Mouse (Mus musculus): ENCODE measurements around the gene Ier2.
"Not testable (repeated sequence)": the region's sequence is repeated elsewhere in the genome, so short reads cannot be mapped to it uniquely, and the experiment has no call there.

Gene Ier2

DNA sequence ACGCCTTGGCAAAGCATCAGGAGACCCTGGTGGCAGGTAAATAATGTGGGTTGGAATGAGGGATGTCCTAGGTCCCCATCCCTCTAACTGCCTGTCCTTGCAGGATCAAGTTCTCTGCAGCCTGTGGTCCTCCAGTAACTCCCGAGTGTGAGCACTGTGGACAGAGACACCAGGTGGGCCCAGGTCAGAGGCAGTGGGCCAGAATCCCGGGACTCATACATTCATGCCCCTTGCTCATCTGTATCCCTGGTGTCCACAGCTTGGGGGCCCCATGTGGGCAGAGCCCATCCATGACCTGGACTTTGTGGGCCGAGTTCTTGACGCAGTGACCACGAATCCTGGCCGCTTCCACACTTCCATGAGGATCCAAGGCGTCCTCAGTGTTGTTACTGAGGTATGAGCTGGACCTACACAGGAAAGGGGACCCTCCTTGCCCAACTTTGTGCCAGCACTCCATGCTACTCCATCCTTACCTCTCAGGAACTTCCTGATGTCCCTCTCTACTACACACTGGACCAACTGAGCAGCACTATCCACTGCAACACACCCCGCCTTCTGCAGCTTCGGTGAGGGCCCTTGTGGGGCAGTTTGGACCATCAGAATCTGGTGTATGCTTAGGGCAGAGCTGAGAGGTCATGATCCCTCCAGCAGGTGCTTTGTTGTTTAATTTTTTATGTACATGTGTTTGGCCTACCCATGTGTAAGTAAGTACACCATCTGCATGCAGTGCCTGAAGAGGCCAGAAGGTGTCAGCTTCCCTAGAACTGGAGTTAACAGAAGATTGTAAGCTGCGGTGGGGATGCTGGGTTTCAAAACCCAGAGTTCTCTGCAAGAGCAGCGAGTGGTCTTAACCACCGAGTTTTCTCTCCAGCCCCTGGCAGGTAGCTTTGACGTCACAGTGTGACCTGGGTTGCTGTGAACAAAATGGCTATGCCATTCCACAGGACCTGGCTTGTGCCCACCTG lies 34.8 kb upstream of the Ier2 start:
- peak; percentile 68 for DNase-seq

DNA sequence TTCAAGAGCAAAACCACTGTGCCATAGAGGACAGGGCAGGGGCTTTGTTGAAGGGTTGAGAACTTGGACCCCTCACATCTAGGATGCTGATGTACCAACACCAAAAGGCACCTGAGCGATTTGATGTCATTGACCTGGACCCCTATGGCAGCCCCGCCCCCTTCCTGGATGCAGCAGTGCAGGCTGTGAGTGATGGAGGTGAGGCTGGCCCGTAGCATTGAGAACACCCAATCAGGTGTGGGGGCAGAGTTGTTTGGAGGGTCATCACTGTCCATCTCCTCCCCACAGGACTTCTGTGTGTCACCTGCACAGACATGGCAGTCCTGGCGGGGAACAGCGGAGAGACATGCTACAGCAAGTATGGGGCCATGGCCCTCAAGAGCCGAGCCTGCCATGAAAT lies 32.5 kb upstream of the Ier2 start:
- DNase-seq: no peak

GRCm38 (mm10) chr8:84693332-84693731 lies 30.7 kb upstream of the Ier2 start:
- no peak for DNase-seq

DNA sequence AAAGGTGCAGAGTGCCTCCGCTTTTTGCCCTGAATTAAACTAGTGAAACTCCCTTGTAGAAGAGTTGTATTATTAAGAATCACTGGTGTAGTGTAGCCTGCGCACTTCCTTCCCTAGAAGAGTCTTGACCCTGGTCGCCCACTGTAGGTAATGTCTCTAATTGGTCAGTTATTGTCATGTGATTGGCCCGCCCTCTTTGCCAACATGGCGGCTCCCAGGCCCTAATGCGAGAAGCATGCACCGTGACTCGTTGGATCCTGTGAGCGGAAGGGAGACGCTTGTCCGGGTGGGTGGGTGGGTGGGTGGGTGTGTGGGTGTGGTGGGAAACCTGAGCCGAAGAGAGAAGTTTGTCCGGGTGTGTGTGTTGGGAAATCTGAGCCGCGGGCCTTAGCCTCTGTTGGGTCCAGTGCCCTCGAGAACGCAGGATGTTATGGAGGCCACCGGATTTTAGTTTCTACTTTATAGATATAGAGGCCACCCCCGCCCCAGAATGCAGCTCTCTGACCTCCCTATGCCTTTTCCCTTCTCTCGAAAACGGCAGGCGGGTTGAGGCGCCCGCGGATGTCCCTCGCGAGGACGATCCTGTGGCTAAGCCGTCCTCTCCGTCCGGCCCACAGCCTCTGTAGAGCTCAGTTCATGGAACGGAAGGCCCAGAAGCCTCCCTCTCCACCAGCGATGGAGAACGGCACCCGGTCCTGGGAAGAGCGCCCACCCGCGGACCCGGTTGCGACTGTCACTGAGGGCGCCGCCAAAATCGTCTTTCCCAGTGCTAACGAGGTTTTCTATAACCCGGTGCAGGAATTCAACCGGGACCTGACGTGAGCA lies 26.7 kb upstream of the Ier2 start:
- DNase-seq: peak; percentile 82

DNA sequence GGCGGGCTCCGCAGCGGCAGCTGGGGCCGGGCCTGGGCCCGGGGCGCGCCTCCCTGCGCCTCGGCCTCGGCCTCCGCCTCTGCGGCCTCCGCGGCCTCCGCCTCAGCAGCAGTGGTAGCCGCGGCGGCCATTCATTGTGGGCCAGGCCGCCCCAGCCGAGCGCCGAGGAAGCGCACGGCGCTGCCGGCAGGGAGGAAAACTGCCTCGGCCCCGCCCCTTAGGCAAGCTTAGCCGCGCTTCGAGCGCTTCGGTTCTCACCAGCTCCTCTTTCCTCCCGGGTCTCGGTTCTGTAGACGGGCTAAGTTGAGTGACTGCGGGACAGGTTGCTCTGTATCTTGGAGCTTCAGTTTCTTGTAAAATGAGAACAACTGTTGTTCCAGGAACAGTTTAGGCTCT lies 25.1 kb upstream of the Ier2 start, which contains the start of gene Nacc1:
TSS of gene Nacc1 (minus strand) at position 158 of the 396 bp plus-strand sequence.
- peak; percentile 82 for DNase-seq

GRCm38 (mm10) chr8:84687003-84687704 lies 24.5 kb upstream of the Ier2 start:
- DNase-seq: peak; percentile 33

DNA sequence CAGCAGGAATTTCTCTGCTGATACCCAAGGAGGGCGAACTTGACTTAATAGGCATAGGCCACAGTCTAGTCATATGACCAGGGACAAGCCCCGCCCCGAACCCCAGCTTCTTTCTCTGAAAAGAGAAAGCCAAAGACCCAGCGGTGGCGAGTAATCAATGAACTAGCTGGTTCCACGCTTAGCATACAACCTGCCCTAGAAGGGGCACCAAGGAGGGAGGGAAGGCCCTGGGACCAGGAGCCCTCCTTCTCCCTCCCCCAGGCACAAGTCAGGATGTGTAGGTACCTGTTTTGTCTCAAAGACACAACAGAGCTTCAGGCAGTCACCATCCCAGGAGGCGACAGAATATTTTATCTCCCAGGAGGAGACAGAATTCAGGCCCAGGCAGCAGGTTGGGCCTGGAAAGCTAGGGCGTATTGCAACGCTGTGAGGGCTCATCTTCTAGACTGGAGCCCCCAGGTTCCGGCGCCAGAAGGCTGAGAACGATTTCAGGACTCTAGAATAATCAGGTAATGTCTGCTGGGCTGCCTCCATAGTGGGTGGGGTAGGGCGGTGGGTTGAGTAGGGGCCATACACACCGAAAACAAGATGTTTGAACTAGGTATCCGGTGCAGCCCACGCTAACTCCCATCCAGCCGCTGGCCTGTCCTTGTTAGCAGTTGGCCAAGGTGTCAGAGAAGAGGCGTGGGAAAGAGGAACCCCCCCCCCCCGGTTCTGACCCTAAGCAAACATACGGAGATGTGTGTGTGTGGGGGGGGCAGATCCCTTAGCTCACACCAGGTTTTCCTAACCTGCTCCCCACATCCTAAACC lies 23.7 kb upstream of the Ier2 start, which contains the start of gene Trmt1:
TSS of gene Trmt1 (plus strand) at position 117 of the 812 bp plus-strand sequence.
- DNase-seq: no peak

DNA sequence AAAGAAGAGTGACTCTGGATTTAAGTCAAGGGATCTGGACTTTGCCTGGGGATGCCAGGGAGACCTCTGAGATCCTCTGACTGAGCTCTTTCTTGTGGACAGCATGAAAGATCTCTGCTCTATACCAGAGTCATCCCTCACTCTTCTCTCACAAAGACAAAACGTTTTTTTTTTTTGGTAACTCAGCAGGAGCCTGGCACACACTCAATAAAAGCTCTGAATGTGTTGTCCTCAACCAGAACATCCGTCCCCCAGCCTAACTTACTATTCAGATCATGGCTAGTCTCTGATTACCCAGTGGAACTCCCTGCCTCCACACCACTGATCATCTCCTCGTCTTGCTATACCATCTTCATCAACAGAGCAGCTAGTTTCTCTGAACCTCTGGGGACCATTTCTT lies 21.9 kb upstream of the Ier2 start:
- no peak for DNase-seq

- no peak for DNase-seq
Measured at GRCm38 (mm10) chr8:84682257-84682656, 19.6 kb upstream of the Ier2 start.

DNA sequence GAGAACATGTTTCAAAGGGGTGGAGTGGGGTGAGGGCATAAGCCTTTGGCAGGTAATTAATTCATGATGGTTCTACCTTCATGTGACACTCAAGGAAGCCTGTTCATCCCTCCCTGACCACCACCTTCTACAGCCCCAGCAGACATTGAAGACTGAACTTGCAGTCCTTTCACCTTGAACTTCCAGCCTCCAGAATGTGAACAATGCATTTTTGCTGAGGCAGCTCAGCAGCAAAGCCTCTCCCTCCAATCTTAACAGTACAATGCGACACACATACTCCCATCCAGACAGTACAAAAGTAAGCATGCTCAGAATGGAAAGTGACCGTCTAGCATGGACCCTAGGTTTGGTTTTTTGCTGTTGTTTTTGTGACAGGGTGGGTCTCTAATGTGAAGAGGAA lies 18.8 kb upstream of the Ier2 start:
- no peak for DNase-seq

DNA sequence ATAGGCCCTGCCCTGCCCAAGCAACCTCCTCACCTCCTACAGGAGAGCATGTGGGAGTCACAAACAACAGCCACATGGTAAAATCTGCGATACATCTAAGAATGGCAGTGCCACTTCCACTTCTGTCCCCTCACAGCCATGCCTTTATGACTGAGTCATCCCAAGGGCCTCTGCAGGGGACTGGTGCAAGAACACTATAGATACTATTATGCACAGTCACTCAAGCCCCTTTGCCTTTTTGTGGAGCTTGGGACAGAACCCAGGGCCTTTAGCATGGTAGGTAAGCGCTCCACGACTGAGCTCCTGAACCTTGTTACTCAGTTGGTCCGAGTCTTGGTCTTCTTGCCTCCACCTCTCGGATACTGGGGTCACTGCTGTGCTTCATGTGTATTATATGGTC lies 14.7 kb upstream of the Ier2 start:
- DNase-seq: no peak

DNA sequence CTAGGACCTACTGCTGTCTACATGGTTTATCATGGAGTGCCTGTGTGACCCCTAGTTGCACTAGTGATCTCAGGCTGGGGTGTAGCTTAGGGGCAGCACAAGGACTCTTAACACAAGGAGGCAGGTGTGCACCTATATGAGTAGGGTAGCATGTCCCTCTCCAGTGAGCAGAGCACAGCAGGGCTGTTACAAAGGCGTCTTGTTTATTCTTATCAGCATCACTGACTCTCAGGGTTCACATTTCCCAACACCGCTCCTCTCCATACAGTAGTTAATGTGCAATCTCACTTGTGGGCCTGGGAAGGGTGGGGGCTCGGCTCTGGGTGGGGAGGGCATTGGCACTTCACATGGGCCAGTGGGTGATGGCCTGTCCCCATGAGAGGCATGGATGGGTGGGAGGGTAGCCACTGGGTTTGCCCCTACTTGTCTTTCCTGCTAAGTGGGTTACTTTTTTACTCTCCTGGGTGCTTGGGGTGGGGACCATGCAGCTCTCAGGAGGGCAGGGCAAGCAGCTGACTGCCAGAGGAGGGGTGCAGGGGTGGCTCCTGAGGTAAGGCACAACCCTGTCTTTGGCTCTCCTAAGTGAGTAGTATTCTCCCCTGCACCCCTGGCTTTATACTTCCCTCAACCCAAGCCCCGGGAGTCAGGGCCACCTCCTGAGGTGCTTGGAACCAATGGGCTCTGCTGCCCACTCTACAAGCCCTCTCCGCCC lies 7.8 kb upstream of the Ier2 start:
- DNase-seq: not testable (repeated sequence)

GRCm38 (mm10) chr8:84668731-84669485 lies 6.3 kb upstream of the Ier2 start:
- no peak for DNase-seq

- DNase-seq: no peak
Measured at GRCm38 (mm10) chr8:84668081-84668480, 5.4 kb upstream of the Ier2 start.

GRCm38 (mm10) chr8:84665385-84665893 lies 2.8 kb upstream of the Ier2 start:
- DNase-seq: no peak

DNA sequence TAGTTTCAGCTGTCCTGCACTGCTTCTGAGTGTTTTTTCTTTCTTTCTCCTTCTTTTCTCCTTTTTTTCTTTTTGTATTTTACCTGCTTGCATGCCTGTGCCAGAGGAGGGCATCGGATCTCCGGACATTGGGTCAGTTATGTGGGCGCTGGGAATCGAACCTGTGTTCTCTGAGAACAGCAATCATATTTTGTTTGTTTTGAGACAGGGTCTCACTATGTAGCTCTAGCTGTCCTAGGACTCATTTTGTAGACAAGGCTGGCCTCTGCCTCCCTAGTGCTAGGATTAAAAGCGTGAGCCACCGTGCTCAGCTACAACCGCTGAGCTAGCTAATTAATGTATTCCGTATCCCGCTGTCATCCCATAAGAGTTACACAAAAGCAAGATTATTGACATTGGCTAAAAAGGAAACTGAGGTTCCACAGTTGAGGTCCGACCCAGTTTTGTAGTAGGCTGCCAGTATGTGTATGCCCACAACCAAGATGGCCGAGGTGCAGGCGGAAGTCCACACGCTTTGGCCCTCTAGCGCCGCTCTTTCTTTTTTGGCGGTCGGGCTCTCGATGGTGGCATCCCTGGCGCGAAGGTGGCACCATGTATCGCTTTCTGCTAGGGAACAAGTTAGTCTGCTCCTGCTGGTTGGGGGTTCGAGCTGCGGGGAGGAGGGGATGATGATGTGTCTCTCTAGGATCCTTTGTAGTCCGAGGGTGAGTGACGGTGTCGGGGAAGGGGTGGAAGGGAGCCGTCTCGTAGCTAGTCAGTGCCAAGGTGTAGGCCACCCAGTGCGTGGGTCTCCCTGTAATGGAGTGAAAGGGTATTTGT lies 2.1 kb upstream of the Ier2 start:
- peak; percentile 78 for DNase-seq

DNA sequence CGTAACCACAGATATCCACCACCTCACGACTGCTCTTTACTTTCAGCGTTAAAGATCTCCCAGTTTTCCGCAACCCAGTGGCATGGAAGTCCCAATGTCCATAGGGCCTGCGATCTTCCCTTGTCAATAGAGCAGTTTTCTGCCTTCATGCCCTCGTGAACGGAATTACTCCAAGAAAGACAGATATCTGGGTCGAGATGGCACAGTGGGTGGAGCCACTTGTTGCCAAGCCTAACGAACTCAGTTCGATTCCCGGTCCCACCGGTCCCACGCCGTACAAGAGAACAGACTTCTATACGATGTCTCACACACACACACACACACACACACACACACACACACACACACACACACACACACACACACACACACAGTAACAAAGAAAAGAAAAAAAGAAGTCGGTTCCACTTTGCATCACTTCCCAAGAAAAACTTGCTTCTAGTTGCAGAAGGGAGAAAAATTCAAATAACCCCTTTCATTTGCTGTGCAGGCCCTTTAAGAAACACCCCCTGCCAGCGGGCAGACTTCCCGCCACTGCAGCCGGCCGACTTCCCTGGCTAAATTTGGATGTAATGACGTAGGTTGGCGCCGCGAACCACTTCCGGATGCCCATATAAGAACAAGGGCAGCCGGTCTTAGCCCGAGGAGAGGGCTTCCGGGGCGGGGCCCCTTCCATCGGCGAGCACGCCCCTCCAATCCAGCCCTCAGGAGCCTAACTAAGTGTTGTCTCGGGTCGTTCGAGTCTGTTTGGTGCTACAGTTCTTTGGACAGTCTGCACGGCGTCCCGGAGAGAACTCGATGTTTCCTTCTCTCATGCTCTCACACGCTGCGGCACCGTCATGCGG lies 1.1 kb upstream of the Ier2 start:
- DNase-seq: peak; percentile 90

- peak; percentile 45 for DNase-seq
Measured at GRCm38 (mm10) chr8:84661961-84662571, 586 bp downstream of the Ier2 start.

All from right cerebral cortex, postnatal 4 days (tissue).